Mouse (Mus musculus) neural tube, embryonic 11.5 days (tissue): ENCODE data around the gene Elfn2. TPM values are rescaled to one million over a fixed set of nuclear protein-coding genes. Genes with fewer than 3 reads are reported as not detected.

ENCODE experiments used
- ATAC-seq: fragments of 200-750 bp; cut with Nextera tagmentation; 2 replicates; pipeline ENCODE4 v1.8.0; 2017; ENCODE audit warnings: moderate number of reproducible peaks, mild to moderate bottlenecking, moderate TSS enrichment, moderate library complexity; ENCODE audit not compliant: insufficient read depth, low FRiP score, low TSS enrichment
- DNase-seq: peaks from one replicate; pipeline ENCODE4 v3.0.0-alpha.2; 2015; ENCODE audit warnings: low spot score
- H3K27ac ChIP-seq: fragments of 300-500 bp; sonication (generic); 2 replicates; pipeline ENCODE4 v1.5.1; 2014; ENCODE audit warnings: low read depth, mild to moderate bottlenecking, low read length
- H3K27me3 ChIP-seq: fragments of 300-500 bp; sonication (generic); 2 replicates; pipeline ENCODE4 v1.6.1; 2014; ENCODE audit warnings: mild to moderate bottlenecking, low read length, mixed read lengths; ENCODE audit not compliant: control insufficient read depth, insufficient read depth
- H3K36me3 ChIP-seq: fragments of 300-500 bp; sonication (generic); 2 replicates; pipeline ENCODE4 v1.6.1; 2014; ENCODE audit warnings: mild to moderate bottlenecking, low read length, moderate library complexity, mixed read lengths; ENCODE audit not compliant: control insufficient read depth, insufficient read depth
- H3K4me1 ChIP-seq: fragments of 300-500 bp; sonication (generic); 2 replicates; pipeline ENCODE4 v1.6.1; 2014; ENCODE audit warnings: low read length, mixed read lengths; ENCODE audit not compliant: control insufficient read depth, insufficient read depth
- H3K4me2 ChIP-seq: fragments of 300-500 bp; sonication (generic); 2 replicates; pipeline ENCODE4 v1.6.1; 2014; ENCODE audit warnings: low read depth, mild to moderate bottlenecking, moderate library complexity
- H3K4me3 ChIP-seq: fragments of 300-500 bp; sonication (generic); 2 replicates; pipeline ENCODE4 v1.5.1; 2014; ENCODE audit warnings: low read depth, low read length
- H3K9ac ChIP-seq: fragments of 300-500 bp; sonication (generic); 2 replicates; pipeline ENCODE4 v1.6.1; 2014; ENCODE audit warnings: mild to moderate bottlenecking, low read length
- H3K9me3 ChIP-seq: fragments of 300-500 bp; sonication (generic); 2 replicates; pipeline ENCODE4 v1.6.1; 2016; ENCODE audit warnings: low read length; ENCODE audit not compliant: control insufficient read depth
- WGBS: fragments of 180-500 bp; shearing (Covaris S2); extraction: QIAGEN DNeasy Blood & Tissue Kit; methylation state at CpG from one replicate; pipeline ENCODE4 v1.1.7; 2014; 5-methylcytosine and 5-hydroxymethylcytosine counted together
- polyA plus RNA-seq: library from polyadenylated mRNA; unstranded; fragments of >200 nt; fragmentation: Nextera tagmentation; extraction: Ambion mirVana; gene quantifications from 2 replicates; pipeline ENCODE4 v1.2.1, GENCODE M21; 2014

Gene Elfn2
- polyA plus RNA-seq, 1 experiment from 2014 or later = 0.15 TPM

DNA sequence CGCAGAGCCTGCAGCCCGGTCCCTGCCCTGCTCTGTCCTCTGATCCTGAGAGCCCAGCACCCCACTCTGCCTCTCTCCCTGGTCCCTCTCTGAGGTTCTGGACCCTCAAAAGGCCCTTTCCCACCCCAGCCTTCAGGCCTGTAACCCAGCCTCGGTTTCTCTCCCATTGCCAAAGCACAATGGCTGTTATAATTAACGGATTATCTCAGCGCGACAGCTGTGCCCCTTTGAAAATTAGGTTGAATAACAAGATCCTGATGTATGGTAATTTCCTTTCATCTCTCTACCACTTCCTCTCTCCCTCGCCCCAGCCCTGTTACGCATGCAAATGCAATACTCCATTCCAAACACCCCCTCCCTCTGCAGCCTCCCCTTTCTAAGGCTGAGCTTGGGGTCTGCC, 35.1 kb downstream of the Elfn2 start:
- Histone ChIP-seq H3K9ac (no peak overlapping the region), H3K9me3 (no peaks in the 10 kb centered on the region), H3K4me2 (no peak overlapping the region; the same call in 1 of the 2 replicates), H3K4me3 (no peak overlapping the region), H3K27me3 (no peaks in the 10 kb centered on the region), H3K27ac (0 out of 2 replicates have a peak overlapping the region, but pooled peaks have one; percentile 42), H3K36me3 (no peaks in the 10 kb centered on the region), H3K4me1 (peaks cover 24% of the 10 kb centered on the region)
- 23% methylated on average over 8 of the region's 8 CpGs for WGBS
- ATAC-seq = no peak
- DNase-seq = peak; percentile 49

DNA sequence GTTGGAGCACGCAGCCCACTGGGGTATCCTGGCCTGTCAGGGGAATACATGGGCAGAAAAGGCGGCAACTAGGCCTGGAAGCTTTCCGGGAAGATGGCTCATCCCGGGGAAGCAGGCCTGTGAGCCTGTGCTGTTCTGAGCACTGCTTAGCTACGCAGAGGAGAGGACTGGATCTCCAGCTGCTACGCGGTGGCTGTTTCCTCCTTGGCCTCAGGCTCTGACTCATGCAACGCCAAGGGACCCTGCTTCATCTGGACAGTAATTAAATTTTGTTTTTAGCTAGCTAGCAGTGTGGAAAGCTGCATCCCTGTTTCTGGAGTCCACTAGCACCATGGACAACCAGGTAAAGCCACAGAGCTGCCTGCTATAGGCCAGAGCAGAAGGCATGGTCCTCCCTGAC, 36.8 kb downstream of the Elfn2 start:
- WGBS = 72% methylated on average over 8 of the region's 8 CpGs
- Histone ChIP-seq H3K9ac (no peak overlapping the region), H3K27me3 (no peaks in the 10 kb centered on the region), H3K4me3 (no peak overlapping the region), H3K36me3 (no peaks in the 10 kb centered on the region), H3K4me2 (no peak overlapping the region), H3K4me1 (peaks cover 24% of the 10 kb centered on the region), H3K27ac (no peak overlapping the region), H3K9me3 (no peaks in the 10 kb centered on the region)
- no peak for DNase-seq
- ATAC-seq = no peak

DNA sequence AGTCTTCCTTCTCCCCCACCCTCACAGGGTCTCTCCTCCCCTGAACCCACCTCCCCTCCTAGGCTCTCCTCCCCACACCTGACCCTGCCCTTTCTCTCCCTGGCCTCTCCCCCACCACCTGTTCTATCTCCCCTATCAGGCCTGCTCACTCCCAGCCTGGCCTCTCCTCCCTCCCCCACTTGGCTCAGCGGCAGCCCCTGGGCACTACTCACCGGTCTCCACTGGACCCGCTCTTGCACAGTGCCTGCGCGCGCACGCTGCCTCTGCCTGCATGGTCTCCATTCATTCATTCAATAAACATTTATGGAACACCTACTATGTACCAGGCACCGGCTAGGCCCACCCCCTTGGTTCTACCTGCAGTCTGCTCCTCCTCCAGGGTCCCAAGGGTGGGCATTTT, 37.3 kb downstream of the Elfn2 start:
- H3K9ac ChIP-seq = no peak overlapping the region
- H3K27ac ChIP-seq = no peak overlapping the region
- ATAC-seq = no peak
- peaks cover 24% of the 10 kb centered on the region for H3K4me1 ChIP-seq
- H3K4me2 ChIP-seq = no peak overlapping the region
- H3K4me3 ChIP-seq = no peak overlapping the region
- no peak for DNase-seq
- no peaks in the 10 kb centered on the region for H3K9me3 ChIP-seq
- H3K36me3 ChIP-seq = no peaks in the 10 kb centered on the region
- 85% methylated on average over 8 of the region's 8 CpGs for whole genome bisulfite sequencing
- no peaks in the 10 kb centered on the region for H3K27me3 ChIP-seq

DNA sequence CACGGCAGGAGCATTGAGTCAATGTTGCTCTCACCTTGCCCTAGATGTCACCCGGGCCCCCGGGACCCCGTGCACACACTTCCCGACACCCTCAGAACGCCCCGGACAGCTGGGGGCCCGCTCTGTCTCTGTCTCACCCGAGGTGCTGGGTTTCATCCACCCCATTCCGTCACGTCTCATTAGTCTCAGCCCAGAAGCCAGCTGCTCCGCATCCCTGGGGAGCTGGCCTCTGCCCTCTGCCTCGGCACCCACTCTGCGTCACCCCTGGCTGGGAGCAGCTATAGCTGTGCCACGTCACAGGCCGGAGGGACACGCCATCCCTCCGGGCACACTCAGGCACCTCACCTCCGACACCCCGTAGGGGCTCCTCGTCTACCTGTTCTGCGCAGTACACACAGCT, 38.3 kb downstream of the Elfn2 start:
- Histone ChIP-seq H3K4me1 (peaks cover 24% of the 10 kb centered on the region), H3K4me3 (no peak overlapping the region), H3K9me3 (no peaks in the 10 kb centered on the region), H3K36me3 (no peaks in the 10 kb centered on the region), H3K9ac (no peak overlapping the region), H3K27me3 (no peaks in the 10 kb centered on the region), H3K4me2 (no peak overlapping the region), H3K27ac (no peak overlapping the region)
- 71% methylated on average over 22 of the region's 22 CpGs for WGBS
- ATAC-seq (no peak), DNase-seq (peak; percentile 57)

DNA sequence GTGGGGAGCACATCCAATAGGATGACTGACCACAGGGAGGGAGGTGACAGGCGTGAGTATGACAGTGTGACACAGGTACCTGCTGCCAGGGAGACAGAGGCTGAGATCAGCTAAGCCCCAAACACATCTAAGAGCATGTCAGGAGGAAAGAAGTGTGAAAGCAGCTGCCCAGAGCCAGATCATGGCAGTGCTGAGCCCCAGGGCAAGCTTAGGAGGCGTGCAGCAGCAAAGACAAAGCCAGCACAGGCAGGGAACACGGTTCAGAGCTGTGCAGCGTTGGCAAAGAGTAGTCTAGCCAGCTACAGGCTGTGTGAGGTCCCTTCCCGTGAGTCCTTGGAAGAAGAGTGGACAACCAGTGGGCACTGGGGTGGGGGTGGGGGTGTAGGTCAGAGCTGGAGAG, 40.9 kb downstream of the Elfn2 start:
- Histone ChIP-seq H3K27me3 (peaks cover 18% of the 10 kb centered on the region), H3K4me1 (peaks cover 9% of the 10 kb centered on the region)

DNA sequence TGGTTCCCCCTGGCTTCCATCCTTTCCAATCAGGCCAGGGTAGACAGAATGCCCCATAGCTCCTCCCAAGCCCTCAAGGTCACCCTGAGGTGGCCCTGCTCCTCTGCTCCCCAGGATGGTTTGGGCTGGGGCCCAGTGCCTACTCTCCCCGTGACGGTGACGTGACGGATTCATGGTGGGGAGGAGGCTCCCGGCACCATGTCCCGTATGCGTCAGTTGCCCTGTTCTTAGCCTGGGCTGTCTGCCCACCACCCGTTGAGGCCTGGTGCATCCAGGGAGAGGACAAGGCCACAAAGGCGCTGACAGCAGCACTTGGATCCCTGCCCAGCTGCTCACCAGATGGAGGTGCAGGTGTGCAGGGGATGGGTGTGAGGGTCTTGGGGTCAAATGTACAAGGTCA, 41.6 kb downstream of the Elfn2 start:
- Histone ChIP-seq H3K36me3 (no peaks in the 10 kb centered on the region), H3K4me2 (no peak overlapping the region), H3K9ac (no peak overlapping the region), H3K9me3 (no peaks in the 10 kb centered on the region), H3K27ac (no peak overlapping the region), H3K4me3 (no peak overlapping the region), H3K4me1 (peaks cover 9% of the 10 kb centered on the region), H3K27me3 (peaks cover 24% of the 10 kb centered on the region)
- 84% methylated on average over 9 of the region's 9 CpGs for WGBS
- no peak for DNase-seq
- no peak for ATAC-seq

More for the DNA sequence above, 40.9 kb downstream of the Elfn2 start:
- ATAC-seq (no peak), DNase-seq (no peak)
- no peak overlapping the region for H3K9ac ChIP-seq
- 72% methylated on average over 5 of the region's 5 CpGs for WGBS
- no peak overlapping the region for H3K27ac ChIP-seq
- no peak overlapping the region for H3K4me2 ChIP-seq
- H3K4me3 ChIP-seq = no peak overlapping the region
- no peaks in the 10 kb centered on the region for H3K9me3 ChIP-seq
- no peaks in the 10 kb centered on the region for H3K36me3 ChIP-seq

DNA sequence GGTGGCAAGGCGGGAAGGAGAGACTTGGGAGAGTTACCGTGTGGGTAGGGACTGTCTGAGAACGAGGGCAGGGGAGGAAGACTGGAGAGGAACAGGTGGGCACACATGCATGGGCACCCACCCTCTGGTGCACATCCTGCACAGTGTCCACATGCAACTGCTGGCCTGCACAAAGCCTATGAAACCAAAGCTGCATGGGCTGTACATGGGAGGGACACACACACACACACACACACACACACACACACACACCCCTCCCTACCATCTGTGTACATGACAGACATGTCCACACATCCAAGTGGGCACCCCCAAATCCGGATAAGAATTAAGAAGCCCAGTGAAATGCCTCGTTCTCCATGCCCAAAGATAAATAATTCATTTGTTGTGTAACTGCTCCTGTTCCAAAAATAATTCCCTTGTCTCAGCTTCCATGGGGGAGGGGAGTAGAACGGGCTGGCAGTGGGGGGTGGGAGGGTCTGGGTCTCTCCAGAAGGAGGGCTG, 43.6 kb downstream of the Elfn2 start:
- Histone ChIP-seq H3K4me2 (no peak overlapping the region), H3K4me1 (peaks cover 3% of the 10 kb centered on the region; the same call in 1 of the 2 replicates), H3K36me3 (no peaks in the 10 kb centered on the region), H3K27me3 (peaks cover 35% of the 10 kb centered on the region), H3K9ac (no peak overlapping the region), H3K9me3 (no peaks in the 10 kb centered on the region), H3K27ac (no peak overlapping the region), H3K4me3 (no peak overlapping the region)
- ATAC-seq = no peak
- 74% methylated on average over 6 of the region's 6 CpGs for WGBS
- no peak for DNase-seq

DNA sequence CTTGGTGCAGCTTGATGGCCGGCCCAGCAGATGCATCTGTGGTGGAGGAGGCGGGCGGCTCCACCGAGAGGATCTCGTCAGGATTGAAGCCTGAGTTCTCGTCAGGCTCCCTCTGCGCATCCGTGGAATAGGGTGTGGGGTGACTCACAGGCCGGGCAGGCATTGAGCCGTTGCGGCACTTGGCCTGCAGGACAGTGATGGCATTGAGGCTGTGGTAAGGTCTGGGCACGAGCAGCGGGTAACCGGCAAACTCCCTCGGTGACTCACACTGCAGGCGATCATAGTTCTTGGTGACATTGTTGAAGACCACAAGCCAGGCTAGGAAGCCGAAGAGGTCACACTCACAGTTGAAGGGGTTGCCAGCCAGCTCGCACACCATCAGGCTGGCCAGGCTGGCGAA, 45.1 kb downstream of the Elfn2 start:
- no peak overlapping the region for H3K9ac ChIP-seq
- H3K27ac ChIP-seq = no peak overlapping the region
- H3K9me3 ChIP-seq = no peaks in the 10 kb centered on the region
- no peak overlapping the region for H3K4me3 ChIP-seq
- no peaks in the 10 kb centered on the region for H3K36me3 ChIP-seq
- WGBS = 83% methylated on average over 19 of the region's 19 CpGs
- H3K27me3 ChIP-seq = peaks cover 35% of the 10 kb centered on the region
- DNase-seq (no peak), ATAC-seq (no peak)
- H3K4me1 ChIP-seq = no peaks in the 10 kb centered on the region
- no peak overlapping the region for H3K4me2 ChIP-seq

DNA sequence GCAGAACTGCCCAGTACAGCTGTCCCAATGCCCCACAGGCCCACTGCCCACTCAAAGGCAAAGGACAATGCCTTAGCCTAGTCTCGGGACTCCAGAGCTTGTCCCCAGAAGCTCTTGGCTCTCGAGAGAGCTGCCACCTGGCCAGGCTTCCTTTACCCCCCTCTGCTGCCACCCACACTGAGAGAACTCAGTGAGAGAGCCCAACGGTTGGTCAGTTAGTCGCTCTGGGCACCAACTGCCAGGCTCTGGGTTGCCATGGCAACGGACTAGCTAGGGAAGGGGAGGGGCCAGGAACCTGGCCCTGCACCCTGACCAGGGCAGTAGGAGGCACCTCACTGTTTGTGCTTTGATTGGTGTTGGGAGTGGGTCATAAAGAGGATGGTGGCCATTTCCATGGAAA, 48.2 kb downstream of the Elfn2 start:
- ATAC-seq (no peak; the same call in 1 of the 2 replicates), DNase-seq (no peak)
- no peaks in the 10 kb centered on the region for H3K9me3 ChIP-seq
- no peak overlapping the region for H3K27ac ChIP-seq
- no peak overlapping the region for H3K9ac ChIP-seq
- no peak overlapping the region for H3K4me3 ChIP-seq
- H3K27me3 ChIP-seq = peaks cover 35% of the 10 kb centered on the region
- 33% methylated on average over 5 of the region's 5 CpGs for WGBS
- H3K36me3 ChIP-seq = no peaks in the 10 kb centered on the region
- no peaks in the 10 kb centered on the region for H3K4me1 ChIP-seq
- no peak overlapping the region for H3K4me2 ChIP-seq
